In the genomic region with DNA sequence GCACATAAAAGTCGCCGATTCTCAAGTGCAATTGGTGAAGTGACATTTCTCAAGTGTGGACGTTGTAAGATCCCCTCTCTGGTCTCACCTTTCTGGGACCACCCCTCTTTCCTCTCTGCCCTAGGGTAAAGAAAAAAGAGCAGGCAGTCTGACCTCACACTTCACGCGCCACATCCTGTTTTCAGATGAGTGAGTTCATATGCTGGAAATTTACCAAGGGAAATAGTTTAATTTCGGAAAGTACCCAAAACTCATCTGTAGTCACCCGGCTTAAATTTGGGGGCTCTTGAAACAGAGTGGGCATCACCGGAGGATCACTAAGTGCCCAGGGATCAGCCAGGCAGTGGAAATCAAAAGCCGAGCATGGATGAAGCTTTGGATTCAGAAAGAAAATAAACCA, we compare ENCODE assay signal across 11 mouse cellular contexts. TPM values are rescaled to one million over a fixed set of nuclear protein-coding genes. Genes with fewer than 3 reads are reported as not detected.
DNase-seq lines count a peak whose midpoint lies in the region; ATAC-seq and TF ChIP-seq lines count a peak whose summit lies in the region.
"Had no signal": no experiment of that assay in that cellular context is flagged by ENCODE, and none has a peak within 500 bp of the region (broad histone marks: within the 10 kb centered on the region; RNA-seq: fewer than 3 reads in every experiment).

No protein-coding gene starts in this region.

- H3K27ac ChIP-seq in heart, embryonic 16.5 days (ENCODE audit: low read length) = peak overlapping the region; percentile 54
- H3K27ac ChIP-seq in spleen, adult 2 months (ENCODE audit: insufficient read depth, low read length) = peak overlapping the region; percentile 99
- H3K27ac ChIP-seq: limb, embryonic 13.5 days; midbrain, embryonic 12.5 days had no signal

- H3K9me3 ChIP-seq in heart, embryonic 16.5 days (replicated peaks; ENCODE audit: control insufficient read depth, low read length) = no peaks in the 10 kb centered on the region
- H3K9me3 ChIP-seq: limb, embryonic 13.5 days; midbrain, embryonic 12.5 days had no signal

- intact Hi-C loops in heart, postnatal 14 days (cut with DNase I) = no loop called here
- intact Hi-C loops in heart, postnatal 10 days (cut with DNase I) = no loop called here

- no peak for DNase-seq in heart, postnatal 14 days
- peak; percentile 76 to 78 for DNase-seq in B cell, adult 2 months
- peak; percentile 27 to 29 for DNase-seq in heart, postnatal 10 days
- peak; percentile 63 to 83 for DNase-seq in spleen, adult 2 months (ENCODE audit: low read depth in 1 of 2, low spot score in 2 of 2)
- DNase-seq in layer of hippocampus, adult 11-12 months (ENCODE audit: low spot score) = no peak
- no peak for DNase-seq in ovary, postnatal 14 days (ENCODE audit: low spot score)
- DNase-seq in right cerebral cortex, adult 2 months (ENCODE audit: low spot score in 2 of 2) = no peak
- DNase-seq: right cerebral cortex, postnatal 4 days had no signal

- TF ChIP-seq CTCF in spleen, adult 2 months (IDR thresholded peaks at IDR 0.05; ENCODE audit: extremely low read depth, insufficient read depth, insufficient read length, insufficient replicate concordance) = no peak

- no peaks in the 10 kb centered on the region for H3K36me3 ChIP-seq in heart, embryonic 16.5 days (ENCODE audit: control insufficient read depth, insufficient read depth)
- no peaks in the 10 kb centered on the region for H3K36me3 ChIP-seq in spleen, adult 2 months (ENCODE audit: control insufficient read depth, insufficient read depth, low read length)
- H3K36me3 ChIP-seq: limb, embryonic 13.5 days; midbrain, embryonic 12.5 days had no signal

- no peak overlapping the region for H3K9ac ChIP-seq in heart, embryonic 16.5 days (ENCODE audit: low read length)
- H3K9ac ChIP-seq: limb, embryonic 13.5 days; midbrain, embryonic 12.5 days had no signal

- H3K4me2 ChIP-seq in heart, embryonic 16.5 days (ENCODE audit: low read depth, low read length) = no peak overlapping the region
- H3K4me2 ChIP-seq: limb, embryonic 13.5 days; midbrain, embryonic 12.5 days had no signal

- WGBS in heart, embryonic 16.5 days = 62% methylated on average over 9 of the region's 9 CpGs
- 13% methylated on average over 9 of the region's 9 CpGs for WGBS in spleen, adult 2 months

- TF ChIP-seq POLR2A in spleen, adult 2 months (IDR thresholded peaks at IDR 0.05; ENCODE audit: low read depth, low read length) = no peak

- ATAC-seq in heart, embryonic 16.5 days (replicated peaks; ENCODE audit: extremely low read depth, insufficient read depth, low FRiP score) = no peak

- no peak overlapping the region for H3K4me3 ChIP-seq in heart, embryonic 16.5 days (ENCODE audit: low read length)
- H3K4me3 ChIP-seq in spleen, adult 2 months (ENCODE audit: extremely low read depth, insufficient read depth, insufficient read length) = peak overlapping the region; percentile 42
- H3K4me3 ChIP-seq: limb, embryonic 13.5 days; midbrain, embryonic 12.5 days had no signal

- H3K27me3 ChIP-seq in heart, embryonic 16.5 days (ENCODE audit: control insufficient read depth, insufficient read depth, low read length) = no peaks in the 10 kb centered on the region
- H3K27me3 ChIP-seq in spleen, adult 2 months (ENCODE audit: control insufficient read depth, insufficient read depth, low read length) = no peaks in the 10 kb centered on the region

- H3K4me1 ChIP-seq in heart, embryonic 16.5 days (ENCODE audit: control insufficient read depth, insufficient read depth, low read length) = peaks cover 8% of the 10 kb centered on the region; the same call in 1 of the 2 replicates
- H3K4me1 ChIP-seq in spleen, adult 2 months (ENCODE audit: control insufficient read depth, insufficient read depth, insufficient read length) = peaks cover 47% of the 10 kb centered on the region

RNA-seq across cellular contexts. Expression of a gene that starts 1.3 kb away (rescaled TPM):
- polyA plus RNA-seq in heart, embryonic 16.5 days (2015; fragmentation: Nextera tagmentation; extraction: Ambion mirVana) = 2.7 and 3.3 TPM in 2 replicates
- total RNA-seq in heart, postnatal 14 days (2021) = 1 to 10 TPM; 1.3 to 1.7 TPM
- total RNA-seq in heart, postnatal 10 days (2021) = 1 to 10 TPM; 1.3 to 1.8 TPM
- polyA plus RNA-seq in spleen, adult 2 months (2012; rRNA removed) = 64.4 and 72.8 TPM in 2 replicates

RNA-seq across cellular contexts. Expression of a gene that starts 49.1 kb away (rescaled TPM):
- polyA plus RNA-seq in heart, embryonic 16.5 days (2015; fragmentation: Nextera tagmentation; extraction: Ambion mirVana) = 2.1 and 2.6 TPM in 2 replicates
- 1 to 10 TPM; 1.9 TPM for total RNA-seq in heart, postnatal 14 days (2021)
- total RNA-seq in heart, postnatal 10 days (2021) = 1 to 10 TPM; 3.5 to 3.8 TPM
- 3.7 and 4.7 TPM in 2 replicates for polyA plus RNA-seq in spleen, adult 2 months (2012; rRNA removed)

Comparison
In these comparisons a context has a peak if more than half of its experiments do, and no peak if none do; other contexts are left out.
1. DNase-seq: peak in B cell, adult 2 months (2 of 2), heart, postnatal 10 days (2 of 2) and spleen, adult 2 months (2 of 2); none in heart, postnatal 14 days (0 of 2), layer of hippocampus, adult 11-12 months (single experiment), ovary, postnatal 14 days (single experiment) and right cerebral cortex, adult 2 months (0 of 2).